Mouse (Mus musculus): ENCODE measurements around the gene Mrpl33.
"Not testable (repeated sequence)": the region's sequence is repeated elsewhere in the genome, so short reads cannot be mapped to it uniquely, and the experiment has no call there.

Mrpl33 gene

DNA sequence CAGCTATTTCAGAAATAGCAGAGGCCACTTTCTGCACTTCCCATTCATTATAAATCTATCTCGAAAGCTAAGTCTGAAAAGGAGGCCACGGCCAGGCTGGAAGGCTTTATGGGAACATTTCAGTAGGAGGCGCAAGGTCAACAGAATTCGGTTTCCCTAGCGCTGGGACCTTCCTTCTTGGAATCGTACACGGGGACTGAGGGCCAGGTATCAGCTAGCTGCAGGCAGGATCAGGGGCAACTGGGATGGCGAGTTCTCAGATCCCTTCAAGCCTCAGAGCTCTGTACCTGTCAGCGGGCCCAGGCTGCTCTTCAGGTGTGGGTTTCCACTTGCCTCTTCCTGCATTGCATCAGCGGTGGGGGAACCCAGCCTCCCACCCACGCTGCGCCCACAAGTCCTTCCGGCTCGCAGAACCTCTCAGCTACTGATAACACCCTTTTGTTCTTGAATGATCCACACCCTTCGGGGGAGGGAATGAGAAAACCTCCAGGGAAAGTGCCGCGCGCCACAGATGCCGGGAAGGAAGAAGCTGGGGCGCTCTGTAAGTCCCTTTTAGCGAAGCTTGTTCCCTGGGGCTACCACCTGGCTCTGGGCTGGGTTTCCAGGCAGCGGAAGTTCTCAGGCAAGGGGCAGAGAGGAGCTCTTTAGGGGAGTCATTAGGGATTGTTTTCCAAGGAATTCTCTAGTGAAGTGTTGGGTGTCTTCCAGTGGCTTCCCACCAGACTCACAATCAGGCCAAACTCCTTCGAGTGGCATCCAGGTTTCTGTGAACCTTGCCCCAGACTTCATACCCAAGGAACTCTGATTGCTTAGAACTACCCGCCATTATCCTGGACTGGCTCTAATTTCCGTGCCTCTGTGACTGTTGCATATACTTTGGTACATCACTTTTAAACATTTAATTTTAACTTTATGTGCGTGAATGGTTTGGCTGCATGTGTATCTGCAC, at the start of gene Mrpl33:
Gene Mrpl33 (plus strand): TSS at position 455 of the 949 bp plus-strand sequence.
- DNase-seq (ENCODE audit: low read depth, low spot score) = no peak

DNA sequence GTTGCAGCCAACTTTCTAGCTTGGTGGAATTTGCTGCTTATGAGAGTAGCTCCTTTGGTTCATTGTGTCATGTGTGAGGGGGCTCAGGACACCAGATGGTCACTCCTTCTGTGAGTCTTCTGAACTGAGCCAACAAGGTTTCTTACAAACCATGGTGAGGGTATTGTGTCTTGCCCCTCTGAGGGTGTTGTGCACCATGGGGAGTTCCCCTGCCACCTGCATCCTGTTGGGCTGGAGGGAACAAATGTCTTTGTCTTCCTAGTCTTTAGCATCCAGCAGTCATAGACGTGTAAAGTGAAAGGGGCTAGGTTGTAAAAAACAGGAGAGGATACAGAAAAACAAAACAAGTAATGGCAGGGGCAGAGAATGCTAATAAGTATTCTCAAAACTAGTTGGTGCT, 37.3 kb upstream of the Mrpl33 start:
- no peak for DNase-seq (ENCODE audit: low read depth, low spot score)

DNA sequence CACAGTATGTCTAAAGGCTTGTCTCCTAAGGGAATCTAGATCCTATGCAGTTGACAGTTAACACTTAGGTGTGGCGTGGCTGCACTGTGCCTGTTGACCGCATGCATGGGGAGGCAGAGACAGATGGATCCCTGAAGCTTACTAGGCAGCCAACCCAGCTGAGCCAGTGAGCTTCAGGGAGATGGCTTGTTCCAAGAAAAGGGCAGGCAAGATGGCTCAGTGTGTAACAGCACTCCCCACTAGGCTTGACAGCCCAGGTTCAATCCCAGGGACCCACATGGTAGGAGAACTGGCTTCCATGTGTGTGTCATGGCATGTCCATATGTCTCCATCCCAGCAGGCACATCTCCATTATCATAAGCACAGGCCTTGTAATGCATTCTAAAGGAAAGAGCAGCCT, 36.4 kb upstream of the Mrpl33 start:
- DNase-seq (ENCODE audit: low read depth, low spot score) = no peak

DNA sequence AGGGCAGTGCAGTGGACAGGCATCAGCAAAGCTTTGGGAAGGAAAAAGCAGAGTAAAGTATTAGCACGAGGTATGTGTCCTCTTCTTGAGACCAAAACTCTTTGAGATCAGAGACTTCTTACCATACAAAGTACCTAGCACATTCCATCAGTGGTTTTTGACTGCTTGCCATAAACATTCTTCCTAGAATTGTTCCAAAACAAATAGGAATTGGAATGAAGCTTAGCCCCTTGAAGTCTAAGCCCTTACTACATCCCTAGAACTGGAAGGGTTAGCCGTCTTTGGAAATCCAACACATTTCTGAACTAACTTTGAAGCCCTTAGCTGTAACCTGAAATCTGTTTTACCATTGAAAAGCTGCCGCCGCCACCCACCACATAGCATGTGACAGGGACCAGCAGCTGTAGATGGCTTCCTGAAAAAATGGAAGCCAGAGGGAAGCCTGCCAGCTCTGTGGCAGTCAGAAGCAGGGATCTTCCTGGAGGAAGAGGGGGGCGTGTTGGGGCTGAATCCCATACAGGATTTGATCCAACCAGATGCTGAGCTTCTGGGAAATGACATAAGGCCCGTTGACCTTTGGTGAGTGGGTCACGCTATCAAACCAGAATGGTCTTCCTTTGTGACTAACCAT, 34.6 kb upstream of the Mrpl33 start:
- no peak for DNase-seq (ENCODE audit: low read depth, low spot score)

DNA sequence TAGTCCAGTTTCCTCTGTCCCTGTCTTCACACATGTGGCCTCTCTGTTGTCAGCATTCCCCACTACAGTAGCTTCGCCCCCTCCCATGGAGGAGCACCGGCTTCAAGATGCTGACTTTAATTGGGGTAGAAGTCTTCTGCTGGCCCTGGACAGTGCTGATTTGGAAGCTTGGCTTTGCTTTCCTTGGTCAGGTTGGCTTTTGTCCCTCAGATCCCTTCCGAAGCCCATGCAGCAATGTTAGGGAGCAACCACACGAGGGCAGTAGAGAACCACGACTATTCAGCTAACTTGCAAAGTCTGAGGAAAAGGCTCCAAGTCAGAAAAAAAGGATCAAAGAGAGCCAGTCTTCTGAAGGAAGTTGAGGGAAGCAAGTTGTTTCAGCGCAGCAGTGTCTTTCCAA, 33.2 kb upstream of the Mrpl33 start:
- peak; percentile 73 for DNase-seq (ENCODE audit: low read depth, low spot score)

DNA sequence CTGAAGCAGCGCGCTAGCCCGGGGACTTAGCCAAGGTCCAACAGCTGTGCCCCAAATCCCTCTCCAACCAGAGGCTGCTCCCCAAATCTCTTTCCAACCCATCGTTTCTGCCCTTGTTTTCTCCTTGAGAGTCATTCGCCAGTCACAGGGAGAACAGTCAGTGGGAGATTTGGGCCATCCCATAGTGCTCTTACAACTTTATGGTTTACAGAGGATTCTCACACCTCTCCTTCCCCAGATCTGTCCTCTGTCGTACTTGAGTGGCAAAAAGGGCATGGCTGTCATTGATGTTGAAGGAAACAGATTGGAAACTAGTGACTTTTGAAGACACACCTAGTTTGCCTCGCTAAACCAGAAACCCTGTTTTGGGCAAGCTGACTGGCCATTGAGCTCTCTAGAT, 32.8 kb upstream of the Mrpl33 start:
- no peak for DNase-seq (ENCODE audit: low read depth, low spot score)

DNA sequence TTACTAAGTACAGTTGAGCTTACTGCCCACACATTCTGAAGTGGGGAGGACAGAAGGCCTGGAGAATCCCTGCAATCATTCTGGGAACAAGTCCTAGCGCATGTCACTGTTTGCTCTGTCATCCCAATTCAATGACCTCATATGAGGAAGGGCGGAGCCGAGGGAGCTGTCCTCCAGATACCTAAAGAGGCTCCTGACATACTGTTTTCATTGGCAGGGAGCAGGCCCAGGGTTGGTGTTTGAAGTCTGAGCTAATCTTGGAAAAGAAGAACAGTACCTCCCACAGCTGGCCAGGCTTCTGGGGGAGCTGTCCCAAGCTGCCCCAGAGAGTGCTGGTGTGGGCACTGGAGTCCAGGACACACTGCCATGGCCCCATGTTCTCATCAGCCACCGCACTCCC, 31.8 kb upstream of the Mrpl33 start:
- DNase-seq (ENCODE audit: low read depth, low spot score) = no peak

DNA sequence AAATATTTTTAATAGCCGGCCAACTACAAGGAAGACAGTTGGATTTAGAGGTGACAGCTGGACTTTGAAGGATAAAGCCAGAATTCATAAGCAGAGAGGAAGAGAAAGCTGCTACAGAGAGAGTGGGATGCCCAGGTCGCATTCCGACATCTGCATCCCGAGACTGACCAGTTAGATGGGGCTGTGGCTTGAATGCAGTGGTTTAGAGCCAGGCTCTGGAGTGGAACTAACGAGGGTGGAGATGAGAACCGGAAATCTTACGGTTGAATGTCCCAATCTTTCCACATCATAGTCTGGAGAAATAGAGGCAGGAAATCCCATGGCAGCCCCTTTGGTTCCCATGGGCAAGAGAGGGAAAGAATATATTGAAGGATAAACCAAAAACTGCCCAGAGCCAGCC, 30.7 kb upstream of the Mrpl33 start:
- no peak for DNase-seq (ENCODE audit: low read depth, low spot score)

DNA sequence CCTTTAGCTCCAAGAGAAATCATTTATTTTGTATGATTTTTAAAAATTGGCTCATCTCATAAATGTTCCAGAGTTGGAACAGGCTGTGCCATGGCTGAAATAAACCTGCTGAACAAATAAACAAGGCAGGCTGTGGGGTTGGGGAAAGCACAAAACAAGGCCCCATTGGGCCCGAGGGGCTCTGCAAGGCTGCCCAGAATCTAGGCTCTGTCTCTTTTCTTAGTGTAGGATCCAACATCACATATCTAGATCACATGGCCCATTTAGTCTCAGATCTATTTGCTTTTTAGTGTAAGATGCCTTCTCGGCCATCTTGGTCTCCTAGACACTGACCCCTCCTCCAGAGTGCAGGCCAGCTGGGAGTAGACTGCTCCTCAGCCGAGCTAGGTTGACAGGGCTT, 30.3 kb upstream of the Mrpl33 start:
- no peak for DNase-seq (ENCODE audit: low read depth, low spot score)

DNA sequence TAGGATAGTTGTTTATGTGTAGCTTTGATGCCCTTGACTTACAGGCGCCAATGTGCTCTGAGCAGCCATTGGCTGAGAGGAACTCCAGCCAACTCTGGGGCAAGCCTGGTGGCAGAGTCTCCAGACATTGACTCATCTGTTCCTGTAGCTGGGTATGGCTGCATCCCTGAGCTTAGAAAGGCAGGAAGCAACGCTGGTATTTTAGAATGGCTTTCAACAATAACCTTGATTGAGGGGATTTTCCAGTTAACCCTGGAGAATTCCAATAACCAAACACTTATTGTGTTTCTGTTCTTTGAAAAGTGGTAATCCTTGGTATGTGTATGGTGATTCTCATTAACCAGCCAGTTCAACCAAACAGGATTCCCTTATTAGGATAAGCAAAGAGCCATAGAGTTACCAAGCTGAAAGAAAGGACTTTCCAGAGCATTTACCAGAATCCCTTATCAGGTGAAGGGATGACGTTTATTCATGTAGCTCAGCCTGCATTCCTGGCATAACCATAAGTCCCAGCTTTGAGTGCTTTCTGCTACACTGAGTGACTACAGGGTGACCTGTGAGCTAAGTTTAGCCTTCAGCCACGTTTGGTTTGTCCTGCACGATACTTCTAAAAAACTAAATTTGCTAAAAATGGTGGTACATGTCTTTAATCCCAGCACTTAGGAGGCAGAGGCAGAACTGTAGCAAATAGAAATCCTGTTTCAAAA, 28.6 kb upstream of the Mrpl33 start:
- DNase-seq (ENCODE audit: low read depth, low spot score) = no peak

DNA sequence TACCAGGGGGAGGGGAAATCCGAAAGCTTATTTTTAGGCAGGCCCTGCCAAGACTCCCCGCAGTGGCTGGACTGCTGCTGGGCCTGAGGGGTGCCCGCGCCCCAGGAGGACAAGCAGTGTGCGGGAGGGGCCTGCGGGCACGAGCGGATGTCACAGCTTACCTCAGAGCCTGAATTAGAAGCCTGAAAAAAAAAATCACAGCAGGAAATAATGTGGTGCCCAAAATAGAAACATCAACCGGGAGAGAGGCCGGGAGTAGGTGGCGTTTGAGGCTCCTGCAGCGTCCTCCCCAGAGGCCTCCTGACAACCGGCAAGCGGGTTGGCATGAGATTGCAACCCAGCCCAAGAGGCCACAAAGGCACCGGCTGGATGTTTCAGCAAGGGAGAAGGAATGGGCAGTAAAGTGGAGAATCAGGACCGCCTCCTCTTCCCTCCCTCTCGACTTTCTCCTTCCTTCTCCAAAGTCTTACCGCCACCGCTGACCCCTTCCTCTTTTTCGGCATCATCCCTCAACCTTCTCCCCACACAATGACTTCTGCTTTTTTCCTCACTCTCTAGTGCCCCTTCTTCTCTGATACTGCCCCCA, 25.6 kb upstream of the Mrpl33 start:
- DNase-seq (ENCODE audit: low read depth, low spot score) = no peak

DNA sequence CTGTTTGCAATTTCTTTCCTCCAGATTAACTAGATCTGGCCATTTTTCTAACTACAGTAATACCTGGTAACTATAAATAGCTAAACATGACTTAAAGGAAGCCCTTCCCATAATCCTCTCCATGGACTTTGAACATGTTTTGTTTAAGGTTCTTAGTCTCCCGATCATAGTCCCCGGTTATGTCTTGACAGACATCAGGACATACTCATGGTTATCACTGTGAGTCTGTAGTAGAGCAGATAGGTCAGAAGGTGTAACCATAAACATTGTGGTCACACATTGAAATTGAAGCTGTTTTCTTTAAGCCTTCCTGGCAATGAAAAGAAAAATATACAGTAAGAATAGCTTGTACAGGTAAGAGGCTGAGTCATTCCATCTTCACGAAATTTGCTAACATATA, 23.0 kb upstream of the Mrpl33 start:
- DNase-seq (ENCODE audit: low read depth, low spot score) = no peak

DNA sequence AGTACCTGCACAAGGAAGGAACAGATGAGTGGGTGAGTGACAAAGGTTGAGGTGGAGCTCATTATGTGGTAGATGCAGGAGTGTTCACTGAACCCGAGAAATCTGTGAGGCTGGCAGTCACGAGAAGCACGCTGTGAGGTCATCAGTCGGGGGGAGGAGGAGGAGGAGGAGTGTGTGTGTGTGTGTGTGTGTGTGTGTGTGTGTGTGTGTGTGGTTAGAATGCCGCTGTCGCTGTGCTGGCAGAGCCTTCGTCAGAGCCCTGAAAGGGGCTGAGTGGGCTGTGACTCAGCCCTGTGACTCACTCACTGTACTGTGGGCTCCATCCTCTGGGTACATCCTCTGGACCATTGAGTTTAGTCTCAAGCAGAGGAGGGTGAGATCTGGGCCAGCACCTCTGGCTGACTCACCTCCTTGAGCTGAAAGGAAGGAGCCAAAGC, 20.2 kb upstream of the Mrpl33 start:
- DNase-seq (ENCODE audit: low read depth, low spot score) = no peak

DNA sequence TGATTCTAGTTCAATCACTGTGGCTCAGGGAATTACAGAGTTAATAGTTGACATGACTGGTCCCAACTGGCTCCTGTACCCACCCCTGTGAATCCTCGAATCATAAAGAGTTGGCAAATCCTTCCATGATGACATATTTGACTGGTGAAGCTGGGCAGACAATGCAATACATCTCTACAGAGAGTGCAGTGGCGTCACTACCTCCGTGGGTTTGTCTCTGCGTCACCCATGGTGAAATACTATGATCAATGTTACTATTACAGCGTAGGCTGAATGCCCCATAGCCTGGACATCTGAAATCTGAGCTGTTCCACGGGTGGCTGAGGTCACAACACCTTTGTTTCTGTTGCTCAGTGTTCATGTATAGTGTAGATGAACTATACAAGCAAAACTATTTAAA, 15.5 kb upstream of the Mrpl33 start:
- DNase-seq (ENCODE audit: low read depth, low spot score) = no peak

DNA sequence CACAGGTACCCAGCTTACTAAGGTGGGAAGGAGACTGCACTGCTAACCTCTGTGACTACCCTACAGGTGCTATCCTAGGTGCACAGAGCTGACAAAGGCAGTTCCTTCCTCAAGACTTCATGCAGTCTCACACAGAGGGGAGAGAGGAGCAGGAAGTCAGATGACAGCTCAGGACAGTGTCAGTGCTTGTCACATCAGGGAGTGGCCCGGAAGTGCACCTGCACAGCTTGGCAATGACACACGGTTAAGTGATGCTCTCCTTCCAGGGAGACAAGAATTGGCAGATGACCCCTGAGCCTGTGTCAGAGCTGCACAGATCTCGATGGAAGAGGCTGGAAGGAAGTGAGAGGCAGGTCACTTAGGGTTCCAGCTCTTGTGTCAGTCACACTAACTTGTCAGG, 14.8 kb upstream of the Mrpl33 start:
- no peak for DNase-seq (ENCODE audit: low read depth, low spot score)

DNA sequence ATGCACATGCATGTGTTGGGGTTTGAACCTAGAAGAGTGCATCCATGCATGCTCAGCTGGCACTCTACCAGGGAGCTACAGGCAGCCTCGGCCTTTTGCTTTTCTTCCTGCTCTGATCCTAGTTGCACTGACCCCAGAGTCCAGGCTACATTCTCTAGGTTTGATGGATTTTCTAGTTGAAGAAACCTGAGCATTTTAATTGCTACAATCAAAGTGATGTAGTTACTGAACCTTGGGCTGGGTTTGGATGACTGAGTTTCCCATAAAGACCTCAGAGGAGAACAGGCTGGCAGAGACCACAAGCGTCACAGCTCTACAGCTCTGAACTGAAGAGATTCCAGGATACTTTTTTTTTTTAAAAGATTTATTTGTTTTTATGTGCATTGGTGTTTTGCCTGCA, 13.5 kb upstream of the Mrpl33 start:
- DNase-seq (ENCODE audit: low read depth, low spot score) = no peak

DNA sequence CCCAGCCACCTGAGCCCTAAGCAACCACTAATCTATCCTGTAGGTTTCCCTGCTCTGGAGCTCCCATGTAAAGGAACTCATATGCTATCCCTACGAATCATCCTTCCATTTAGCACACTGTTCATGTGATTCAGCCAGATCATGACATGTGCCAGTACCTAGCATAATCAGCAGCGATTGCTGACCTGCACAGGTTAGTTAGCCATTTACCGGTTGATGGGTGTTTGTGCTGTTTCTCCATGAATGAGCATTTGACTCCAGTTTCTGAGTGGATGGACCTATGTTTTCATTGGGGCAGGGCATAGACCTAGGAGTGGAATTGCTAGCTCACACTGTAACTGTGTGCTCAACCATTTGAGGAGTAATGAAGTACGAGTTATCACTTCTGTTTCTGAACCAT, 11.2 kb upstream of the Mrpl33 start:
- no peak for DNase-seq (ENCODE audit: low read depth, low spot score)

DNA sequence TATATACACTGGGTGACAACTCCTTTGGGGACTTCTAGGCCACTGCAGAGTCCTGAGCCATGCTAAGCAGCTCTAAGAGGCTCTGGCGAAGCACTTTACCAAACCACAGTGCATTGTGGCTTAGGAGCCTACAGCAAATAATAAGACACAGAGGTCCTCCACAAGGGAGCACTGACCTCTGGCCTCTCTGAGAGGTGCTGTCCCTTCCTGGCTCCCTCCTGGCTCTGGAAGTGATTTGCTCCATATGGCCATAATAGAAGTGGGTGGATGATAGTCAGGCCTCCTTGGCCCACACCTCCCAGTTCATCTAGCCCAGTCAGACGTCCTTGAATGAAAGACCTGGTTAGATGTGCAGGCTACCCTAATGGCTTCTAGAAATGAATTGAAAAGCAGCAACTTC, 8.7 kb upstream of the Mrpl33 start:
- no peak for DNase-seq (ENCODE audit: low read depth, low spot score)

DNA sequence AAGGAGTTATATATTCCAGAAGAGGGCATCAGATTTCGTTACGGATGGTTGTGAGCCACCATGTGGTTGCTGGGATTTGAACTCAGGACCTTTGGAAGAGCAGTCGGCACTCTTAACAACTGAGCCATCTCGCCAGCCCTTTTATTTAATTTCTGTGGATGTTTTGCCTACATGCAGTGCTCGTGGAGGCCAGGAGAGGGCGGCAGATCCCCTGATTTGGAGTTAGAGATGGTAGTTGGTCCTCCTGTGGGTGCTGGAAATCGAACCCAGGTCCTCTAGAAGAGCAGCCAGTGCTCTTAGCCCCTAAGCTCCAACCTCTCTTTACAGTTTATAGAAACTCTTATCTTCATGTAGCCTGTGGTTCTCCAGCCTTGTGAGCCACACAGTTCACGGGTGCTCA, 8.1 kb upstream of the Mrpl33 start:
- not testable (repeated sequence) for DNase-seq (ENCODE audit: low read depth, low spot score)

DNA sequence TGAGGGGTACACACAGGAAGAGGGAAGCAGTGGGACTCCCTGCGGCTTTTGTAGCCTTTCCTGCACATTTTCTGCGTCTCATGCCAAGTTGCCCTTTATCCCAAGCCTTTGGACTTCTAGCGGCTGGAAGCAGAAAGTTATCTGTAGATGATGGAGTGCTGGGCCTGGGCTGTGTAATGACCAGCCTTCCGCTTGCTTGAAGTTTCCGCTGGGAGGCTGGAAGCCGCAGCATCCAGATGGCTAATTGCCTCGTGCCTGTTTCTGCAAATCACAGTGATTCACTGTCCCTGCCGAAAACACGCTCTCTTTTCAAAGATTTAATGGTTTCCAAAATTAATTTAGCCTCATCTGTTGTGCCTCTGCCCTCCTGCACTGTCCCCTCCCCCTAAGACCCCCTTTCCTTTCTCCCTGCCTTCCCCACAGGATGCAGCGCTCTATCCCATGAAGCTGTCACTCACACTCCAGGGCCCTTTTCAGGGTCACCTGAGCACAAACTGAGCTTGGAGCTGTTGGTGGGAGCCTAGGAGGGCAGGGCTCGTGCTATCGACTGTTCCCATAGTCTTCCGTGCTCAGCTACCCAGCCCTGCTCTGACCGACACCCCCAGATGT, 6.9 kb upstream of the Mrpl33 start:
- DNase-seq (ENCODE audit: low read depth, low spot score) = no peak

DNA sequence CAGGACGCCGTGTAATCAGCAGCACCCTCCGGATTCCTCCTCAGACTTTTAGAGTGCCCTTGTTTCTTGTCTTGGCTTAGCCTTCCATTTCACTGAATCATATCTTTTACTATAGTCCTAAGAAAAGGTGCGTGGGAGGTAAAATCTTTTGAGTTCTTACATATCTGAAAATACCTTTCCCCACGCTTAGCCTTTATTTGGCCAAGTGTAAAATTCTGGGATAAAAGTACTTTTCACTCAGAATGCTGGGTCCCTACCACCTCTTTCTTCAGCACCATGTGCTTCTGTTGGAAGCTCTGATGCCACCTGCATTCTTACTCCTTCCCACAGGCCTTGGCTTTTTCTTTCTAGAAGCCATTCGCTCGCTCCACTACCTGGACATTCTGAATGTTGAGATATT, 5.6 kb upstream of the Mrpl33 start:
- no peak for DNase-seq (ENCODE audit: low read depth, low spot score)

DNA sequence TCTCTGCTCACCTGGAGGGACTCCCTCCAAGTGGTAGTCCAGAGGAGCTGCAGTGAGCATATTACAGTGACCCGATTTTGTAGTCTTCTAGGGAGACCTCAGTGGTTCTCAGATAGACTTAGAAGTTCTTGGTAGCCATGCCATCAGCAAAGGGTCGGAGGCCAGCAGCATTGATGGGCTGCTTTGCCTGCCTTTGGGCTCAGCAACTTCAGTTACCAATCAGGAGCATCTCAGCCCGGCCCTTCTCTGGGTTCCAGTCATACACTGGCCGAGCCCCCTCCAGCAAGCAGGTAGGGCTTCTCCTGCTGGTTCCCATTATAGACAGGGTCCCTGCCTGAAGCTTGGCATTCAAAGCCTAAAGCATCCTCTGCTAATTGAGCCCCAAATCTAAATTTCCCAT, 867 bp upstream of the Mrpl33 start:
- no peak for DNase-seq (ENCODE audit: low read depth, low spot score)

Data from embryo, embryonic 11.5 days (tissue).